Mouse (Mus musculus) cerebellum, adult 2 months (tissue): ENCODE data around the gene Dhx16.

Source experiments
- CTCF ChIP-seq: fragments of 200-500 bp; IDR thresholded peaks from 2 replicates; pipeline ENCODE4 v1.5.1; 2011; ENCODE audit warnings: low read depth, mild to moderate bottlenecking, control low read depth, low read length, moderate library complexity, borderline replicate concordance; ENCODE audit not compliant: insufficient read depth
- POLR2A ChIP-seq: fragments of 200-500 bp; IDR thresholded peaks from 2 replicates; pipeline ENCODE4 v1.6.1; 2011; ENCODE audit warnings: low read length, control low read depth, borderline replicate concordance; ENCODE audit not compliant: insufficient read depth

DNA sequence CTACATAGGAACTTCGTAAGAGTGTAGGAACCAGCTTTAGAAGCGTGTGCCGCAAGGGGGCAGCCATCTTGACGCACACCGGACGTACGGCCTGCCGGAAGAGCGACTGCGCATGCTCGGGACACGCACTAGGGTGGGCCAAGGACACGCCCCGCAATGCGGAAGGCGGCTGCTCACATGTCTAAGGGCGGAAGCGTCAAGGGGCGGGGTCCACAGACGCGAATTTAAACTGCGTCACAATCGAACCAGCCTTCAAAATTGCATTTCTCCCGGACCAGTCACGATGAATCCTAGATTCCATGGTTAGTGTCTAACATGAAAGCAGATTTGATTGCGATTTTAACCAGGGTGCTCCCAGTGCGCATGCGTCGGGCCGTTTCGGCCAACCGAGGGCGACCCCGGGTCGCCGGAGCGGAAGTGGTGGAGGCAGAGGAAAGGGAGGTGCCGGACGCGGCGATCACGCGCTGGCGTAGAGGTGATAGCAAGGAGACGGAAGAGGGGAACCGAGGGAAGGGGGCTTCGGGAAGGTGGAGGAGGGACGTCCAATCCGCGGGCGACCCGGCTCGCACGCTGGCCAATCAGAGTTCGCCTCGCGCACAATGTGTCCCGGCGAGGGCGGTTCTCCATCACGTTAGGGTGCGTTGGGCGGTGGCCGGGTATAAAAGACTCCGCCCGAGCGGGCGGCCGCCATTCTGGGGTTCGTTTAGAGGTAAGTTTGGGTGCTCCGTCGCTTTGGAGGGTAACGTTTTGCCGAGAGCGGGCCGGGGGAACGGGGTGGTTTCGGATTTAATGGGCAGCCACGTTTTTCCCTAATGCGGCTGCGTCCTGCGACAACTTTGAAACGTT is 36.9 kb downstream of the Dhx16 start, which contains the start of the genes Mrps18b and Ppp1r10:
- TF ChIP-seq CTCF: peak; percentile 53; the same call in 1 of the 2 replicates
- peak; percentile 98 for TF ChIP-seq POLR2A
